Mouse (Mus musculus): ENCODE results near the gene Abcc5. TPM values are rescaled to one million over a fixed set of nuclear protein-coding genes. Genes with fewer than 3 reads are reported as not detected.

The Abcc5 gene
- polyA plus RNA-seq, 1 experiment from 2014 or later, result 66.9 TPM

DNA sequence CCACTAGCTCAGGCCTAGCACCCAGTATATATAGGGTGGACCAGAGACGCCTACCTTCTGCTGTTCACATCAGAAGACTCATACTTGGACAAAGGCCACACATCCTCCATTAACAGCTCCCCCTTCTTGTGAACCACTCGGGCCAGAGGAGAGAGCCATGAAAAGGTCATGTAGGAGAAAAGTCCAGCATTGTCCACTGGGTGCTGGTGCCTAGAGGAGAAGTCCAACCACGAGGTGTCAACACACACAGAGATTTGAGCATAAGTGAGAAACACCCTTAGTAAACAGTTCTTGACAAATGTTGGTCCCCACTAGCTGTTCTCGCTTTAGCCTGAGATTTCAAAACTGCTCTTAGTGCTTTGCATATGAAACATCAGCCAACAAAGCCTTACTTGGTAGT, 20.9 kb downstream of the Abcc5 start:
- Histone ChIP-seq H3K4me3 (ENCODE audit: low read length) (no peak overlapping the region), H3K9me3 (ENCODE audit: low read length) (no peaks in the 10 kb centered on the region), H3K4me1 (ENCODE audit: insufficient read depth, low read length) (no peaks in the 10 kb centered on the region), H3K36me3 (ENCODE audit: insufficient read depth, low read length) (peaks cover 10% of the 10 kb centered on the region; the same call in 1 of the 2 replicates), H3K4me2 (replicated peaks; ENCODE audit: low read depth, low read length) (no peak overlapping the region), H3K27me3 (ENCODE audit: insufficient read depth, low read length) (no peaks in the 10 kb centered on the region), H3K9ac (replicated peaks; ENCODE audit: low read length) (no peak overlapping the region), H3K27ac (ENCODE audit: low read length) (no peak overlapping the region)
- no peak for ATAC-seq (ENCODE audit: low FRiP score, low TSS enrichment)
- 90% methylated on average over 4 of the region's 4 CpGs for WGBS

- H3K4me3 ChIP-seq (ENCODE audit: low read length), result no peak overlapping the region
- H3K4me2 ChIP-seq (replicated peaks; ENCODE audit: low read depth, low read length), result no peak overlapping the region
- no peak for ATAC-seq (ENCODE audit: low FRiP score, low TSS enrichment)
- WGBS, result 87% methylated on average over 2 of the region's 2 CpGs
- peaks cover 16% of the 10 kb centered on the region for H3K36me3 ChIP-seq (ENCODE audit: insufficient read depth, low read length)
- H3K27ac ChIP-seq (ENCODE audit: low read length), result no peak overlapping the region
- no peaks in the 10 kb centered on the region for H3K27me3 ChIP-seq (ENCODE audit: insufficient read depth, low read length)
- H3K9me3 ChIP-seq (ENCODE audit: low read length), result no peaks in the 10 kb centered on the region
- H3K9ac ChIP-seq (replicated peaks; ENCODE audit: low read length), result no peak overlapping the region
- H3K4me1 ChIP-seq (ENCODE audit: insufficient read depth, low read length), result no peaks in the 10 kb centered on the region
Observed at GRCm38 (mm10) chr16:20403327-20403726, 22.9 kb downstream of the Abcc5 start.

DNA sequence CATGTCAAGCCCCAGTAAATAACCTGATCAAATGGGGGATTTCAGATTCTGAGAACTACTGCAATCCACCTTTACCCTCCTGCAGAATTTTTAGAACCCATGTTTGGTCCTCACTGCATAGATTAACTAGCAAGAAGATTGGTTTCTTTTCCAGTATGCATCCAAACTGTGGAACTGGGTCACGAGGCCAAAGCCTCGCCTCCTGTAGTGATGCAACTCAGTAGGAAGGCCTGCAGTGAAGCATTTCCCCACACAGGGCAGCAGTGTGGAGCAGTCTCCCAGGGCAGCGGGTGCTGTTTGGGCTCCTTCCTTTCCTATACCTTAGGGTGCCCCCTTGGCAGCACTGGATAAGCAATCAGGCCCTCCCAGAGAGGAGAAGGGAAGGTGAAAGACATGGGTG, 24.6 kb downstream of the Abcc5 start:
- 94% methylated on average over 3 of the region's 3 CpGs for WGBS
- no peak for ATAC-seq (ENCODE audit: low FRiP score, low TSS enrichment)
- Histone ChIP-seq H3K9me3 (ENCODE audit: low read length) (no peaks in the 10 kb centered on the region), H3K36me3 (ENCODE audit: insufficient read depth, low read length) (peaks cover 16% of the 10 kb centered on the region), H3K4me2 (replicated peaks; ENCODE audit: low read depth, low read length) (no peak overlapping the region), H3K9ac (replicated peaks; ENCODE audit: low read length) (no peak overlapping the region), H3K27ac (ENCODE audit: low read length) (no peak overlapping the region), H3K4me3 (ENCODE audit: low read length) (no peak overlapping the region), H3K27me3 (ENCODE audit: insufficient read depth, low read length) (no peaks in the 10 kb centered on the region), H3K4me1 (ENCODE audit: insufficient read depth, low read length) (no peaks in the 10 kb centered on the region)

GRCm38 (mm10) chr16:20400707-20401591, 25.2 kb downstream of the Abcc5 start:
- Histone ChIP-seq H3K27ac (ENCODE audit: low read length) (no peak overlapping the region), H3K4me3 (ENCODE audit: low read length) (no peak overlapping the region), H3K9me3 (ENCODE audit: low read length) (no peaks in the 10 kb centered on the region), H3K4me1 (ENCODE audit: insufficient read depth, low read length) (no peaks in the 10 kb centered on the region), H3K4me2 (replicated peaks; ENCODE audit: low read depth, low read length) (no peak overlapping the region), H3K36me3 (ENCODE audit: insufficient read depth, low read length) (peaks cover 17% of the 10 kb centered on the region), H3K27me3 (ENCODE audit: insufficient read depth, low read length) (no peaks in the 10 kb centered on the region), H3K9ac (replicated peaks; ENCODE audit: low read length) (no peak overlapping the region)
- ATAC-seq (ENCODE audit: low FRiP score, low TSS enrichment), result no peak
- WGBS, result 94% methylated on average over 12 of the region's 12 CpGs

DNA sequence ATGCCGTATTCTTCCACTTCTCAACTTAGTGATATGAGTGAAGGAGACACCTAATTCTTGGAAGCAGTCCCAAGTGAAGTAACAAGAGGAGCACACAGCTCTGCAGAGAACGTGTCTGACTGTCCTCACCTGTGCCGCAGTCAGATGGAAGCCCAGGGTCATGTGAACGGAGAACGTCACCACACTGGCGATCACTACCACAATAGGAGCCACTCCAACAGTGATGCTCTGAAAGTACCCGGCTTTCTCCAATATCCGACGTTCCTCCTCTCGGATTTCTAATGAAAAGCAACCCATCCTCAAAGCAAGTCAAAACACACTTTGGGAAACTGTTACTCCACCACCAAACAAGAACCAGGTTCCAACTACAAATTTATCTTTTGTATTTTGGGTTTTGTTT, 29.3 kb downstream of the Abcc5 start:
- H3K4me3 ChIP-seq (ENCODE audit: low read length), result no peak overlapping the region

GRCm38 (mm10) chr16:20395216-20395907, 30.8 kb downstream of the Abcc5 start:
- no peaks in the 10 kb centered on the region for H3K9me3 ChIP-seq (ENCODE audit: low read length)
- ATAC-seq (ENCODE audit: low FRiP score, low TSS enrichment), result no peak
- H3K36me3 ChIP-seq (ENCODE audit: insufficient read depth, low read length), result peaks cover 19% of the 10 kb centered on the region
- WGBS, result 83% methylated on average over 11 of the region's 11 CpGs
- no peak overlapping the region for H3K4me2 ChIP-seq (replicated peaks; ENCODE audit: low read depth, low read length)
- H3K4me3 ChIP-seq (ENCODE audit: low read length), result no peak overlapping the region
- no peaks in the 10 kb centered on the region for H3K4me1 ChIP-seq (ENCODE audit: insufficient read depth, low read length)
- H3K9ac ChIP-seq (replicated peaks; ENCODE audit: low read length), result no peak overlapping the region
- H3K27me3 ChIP-seq (ENCODE audit: insufficient read depth, low read length), result no peaks in the 10 kb centered on the region
- no peak overlapping the region for H3K27ac ChIP-seq (ENCODE audit: low read length)

More for the DNA sequence above, 29.3 kb downstream of the Abcc5 start:
- Histone ChIP-seq H3K36me3 (ENCODE audit: insufficient read depth, low read length) (peaks cover 14% of the 10 kb centered on the region), H3K4me2 (replicated peaks; ENCODE audit: low read depth, low read length) (no peak overlapping the region), H3K27ac (ENCODE audit: low read length) (no peak overlapping the region), H3K27me3 (ENCODE audit: insufficient read depth, low read length) (no peaks in the 10 kb centered on the region), H3K9ac (replicated peaks; ENCODE audit: low read length) (no peak overlapping the region), H3K4me1 (ENCODE audit: insufficient read depth, low read length) (no peaks in the 10 kb centered on the region), H3K9me3 (ENCODE audit: low read length) (no peaks in the 10 kb centered on the region)
- 93% methylated on average over 10 of the region's 10 CpGs for WGBS
- no peak for ATAC-seq (ENCODE audit: low FRiP score, low TSS enrichment)

- no peak for ATAC-seq (ENCODE audit: low FRiP score, low TSS enrichment)
- H3K27ac ChIP-seq (ENCODE audit: low read length), result no peak overlapping the region
- no peak overlapping the region for H3K4me3 ChIP-seq (ENCODE audit: low read length)
- H3K9me3 ChIP-seq (ENCODE audit: low read length), result no peaks in the 10 kb centered on the region
- H3K4me2 ChIP-seq (replicated peaks; ENCODE audit: low read depth, low read length), result no peak overlapping the region
- no peak overlapping the region for H3K9ac ChIP-seq (replicated peaks; ENCODE audit: low read length)
- H3K36me3 ChIP-seq (ENCODE audit: insufficient read depth, low read length), result peaks cover 27% of the 10 kb centered on the region
- 81% methylated on average over 3 of the region's 3 CpGs for WGBS
- no peaks in the 10 kb centered on the region for H3K4me1 ChIP-seq (ENCODE audit: insufficient read depth, low read length)
- H3K27me3 ChIP-seq (ENCODE audit: insufficient read depth, low read length), result no peaks in the 10 kb centered on the region
Observed at GRCm38 (mm10) chr16:20391753-20392152, 34.4 kb downstream of the Abcc5 start.

DNA sequence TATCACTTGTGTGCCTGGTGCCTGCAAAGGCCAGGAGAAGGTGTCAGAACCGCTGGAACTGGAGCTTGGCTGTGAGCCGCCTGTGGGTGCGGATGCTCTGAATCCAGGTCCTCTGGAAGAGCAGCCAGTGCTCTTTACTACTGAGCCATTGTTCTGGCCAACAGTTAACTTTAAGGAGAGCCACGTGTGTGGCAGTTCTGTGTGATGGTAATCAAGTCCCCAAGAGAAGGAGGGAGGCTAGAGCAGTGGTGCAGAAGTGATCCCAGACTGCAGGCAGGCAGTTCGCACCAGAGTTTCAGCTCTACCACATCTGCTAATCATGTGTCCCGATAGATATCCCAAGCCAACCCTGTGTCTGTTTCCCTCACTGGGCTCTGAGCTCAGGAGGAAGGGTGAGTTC, 36.0 kb downstream of the Abcc5 start:
- H3K9ac ChIP-seq (replicated peaks; ENCODE audit: low read length), result no peak overlapping the region
- no peak overlapping the region for H3K4me2 ChIP-seq (replicated peaks; ENCODE audit: low read depth, low read length)
- peaks cover 23% of the 10 kb centered on the region for H3K36me3 ChIP-seq (ENCODE audit: insufficient read depth, low read length)
- WGBS, result 72% methylated on average over 6 of the region's 6 CpGs
- no peaks in the 10 kb centered on the region for H3K4me1 ChIP-seq (ENCODE audit: insufficient read depth, low read length)
- ATAC-seq (ENCODE audit: low FRiP score, low TSS enrichment), result no peak
- no peaks in the 10 kb centered on the region for H3K9me3 ChIP-seq (ENCODE audit: low read length)
- H3K27ac ChIP-seq (ENCODE audit: low read length), result no peak overlapping the region
- no peak overlapping the region for H3K4me3 ChIP-seq (ENCODE audit: low read length)
- H3K27me3 ChIP-seq (ENCODE audit: insufficient read depth, low read length), result no peaks in the 10 kb centered on the region

DNA sequence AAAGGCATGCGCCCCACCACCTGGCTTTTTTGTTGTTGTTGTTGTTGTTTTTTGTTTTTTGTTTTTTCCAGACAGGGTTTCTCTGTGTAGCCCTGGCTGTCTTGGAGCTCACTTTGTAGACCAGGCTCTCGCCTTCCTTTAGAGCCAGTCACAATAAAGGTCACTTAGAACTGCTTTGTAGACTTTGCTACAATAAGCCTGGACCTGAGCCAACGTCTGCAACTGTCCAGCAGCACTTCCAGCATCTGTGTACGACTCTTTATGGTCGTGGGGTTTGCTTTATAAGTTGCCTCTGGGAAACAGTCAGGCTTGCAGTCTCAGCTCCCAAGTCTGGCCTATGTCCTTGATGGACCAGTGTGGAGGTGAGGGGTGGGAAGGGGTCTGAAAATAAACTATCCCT, 45.2 kb downstream of the Abcc5 start:
- no peaks in the 10 kb centered on the region for H3K27me3 ChIP-seq (ENCODE audit: insufficient read depth, low read length)
- H3K27ac ChIP-seq (ENCODE audit: low read length), result no peak overlapping the region
- no peaks in the 10 kb centered on the region for H3K9me3 ChIP-seq (ENCODE audit: low read length)
- H3K4me3 ChIP-seq (ENCODE audit: low read length), result no peak overlapping the region
- WGBS, result 59% methylated on average over 5 of the region's 5 CpGs
- H3K4me1 ChIP-seq (ENCODE audit: insufficient read depth, low read length), result no peaks in the 10 kb centered on the region
- peaks cover 9% of the 10 kb centered on the region for H3K36me3 ChIP-seq (ENCODE audit: insufficient read depth, low read length)
- ATAC-seq (ENCODE audit: low FRiP score, low TSS enrichment), result no peak
- no peak overlapping the region for H3K9ac ChIP-seq (replicated peaks; ENCODE audit: low read length)
- no peak overlapping the region for H3K4me2 ChIP-seq (replicated peaks; ENCODE audit: low read depth, low read length)

- no peak overlapping the region for H3K4me2 ChIP-seq (replicated peaks; ENCODE audit: low read depth, low read length)
- H3K9ac ChIP-seq (replicated peaks; ENCODE audit: low read length), result no peak overlapping the region
- H3K4me3 ChIP-seq (ENCODE audit: low read length), result no peak overlapping the region
- H3K9me3 ChIP-seq (ENCODE audit: low read length), result no peaks in the 10 kb centered on the region
- H3K27ac ChIP-seq (ENCODE audit: low read length), result no peak overlapping the region
- H3K36me3 ChIP-seq (ENCODE audit: insufficient read depth, low read length), result peaks cover 18% of the 10 kb centered on the region
- no peaks in the 10 kb centered on the region for H3K27me3 ChIP-seq (ENCODE audit: insufficient read depth, low read length)
- WGBS, result 86% methylated on average over 5 of the region's 5 CpGs
- H3K4me1 ChIP-seq (ENCODE audit: insufficient read depth, low read length), result peaks cover 8% of the 10 kb centered on the region
- no peak for ATAC-seq (ENCODE audit: low FRiP score, low TSS enrichment)
Observed at GRCm38 (mm10) chr16:20375341-20375740, 50.9 kb downstream of the Abcc5 start.

Data from kidney, embryonic 16.5 days (tissue).